Mouse (Mus musculus): Measurements from ENCODE around the gene Gabra1. TPM values are rescaled to one million over a fixed set of nuclear protein-coding genes. Genes with fewer than 3 reads are reported as not detected.

Gabra1 gene
- 1.0 TPM in 1 of 2 replicates, not detected in the other for total RNA-seq (2021)
- long read RNA-seq: 0 reads

DNA sequence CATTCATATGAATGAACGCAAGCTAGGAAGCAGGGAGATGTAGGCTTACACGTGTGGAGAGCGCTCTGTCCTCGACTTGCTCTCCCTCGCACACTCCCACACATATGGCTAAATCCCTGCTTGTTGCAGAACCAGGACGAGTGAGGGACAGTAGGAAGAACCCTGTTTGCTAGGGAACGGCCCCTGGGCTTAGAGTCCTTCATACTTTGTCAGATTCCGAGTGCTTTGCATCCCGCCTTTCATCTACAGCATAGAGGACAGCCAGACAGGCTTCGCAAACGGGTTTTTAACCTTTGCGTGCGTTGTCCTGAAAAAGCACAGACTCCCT, at the start of gene Gabra1:
Gene Gabra1 (minus strand): TSS at position 106 of the 328 bp plus-strand sequence.
- DNase-seq: no peak

DNA sequence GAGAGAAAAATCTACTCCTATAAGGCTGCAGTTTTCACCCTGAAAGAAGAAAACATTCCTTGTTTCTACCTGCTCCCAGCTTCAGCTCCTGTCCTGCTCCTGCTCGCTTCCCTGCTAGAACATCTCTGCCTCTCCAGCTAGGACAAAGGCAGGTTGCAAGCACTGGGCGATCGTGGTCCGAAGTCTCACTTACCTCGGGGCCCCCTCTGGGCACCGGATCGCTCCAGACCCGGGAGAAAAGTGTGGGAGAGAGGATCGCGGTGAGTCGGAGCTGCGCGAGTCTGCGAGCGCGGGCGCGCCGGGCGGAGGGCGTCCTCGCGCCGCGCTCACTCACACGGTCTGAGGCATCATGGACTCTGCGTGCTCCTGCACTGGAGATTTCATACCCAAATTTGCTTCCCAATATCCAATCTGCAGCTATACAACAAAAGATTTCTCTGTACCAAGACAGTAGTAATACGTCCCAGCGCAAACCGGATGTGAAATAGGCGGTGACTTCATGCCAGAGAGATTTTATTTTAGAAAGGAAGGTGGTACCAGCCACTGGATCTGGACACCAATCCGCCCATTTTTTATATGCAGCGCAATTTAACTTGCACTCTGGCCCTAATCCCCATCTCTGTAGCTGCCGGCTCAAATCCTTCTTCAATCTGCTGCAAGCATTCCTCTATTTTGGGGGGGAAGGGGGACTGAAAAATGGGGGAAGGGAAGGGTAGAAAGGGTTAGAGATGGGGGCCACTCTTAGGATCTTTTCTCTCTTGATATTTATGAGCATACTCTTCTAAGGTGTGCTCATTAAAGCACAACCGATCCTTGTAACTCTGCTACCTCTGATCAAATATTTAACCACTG, 531 bp downstream of the Gabra1 start:
- peak; percentile 23 for DNase-seq

DNA sequence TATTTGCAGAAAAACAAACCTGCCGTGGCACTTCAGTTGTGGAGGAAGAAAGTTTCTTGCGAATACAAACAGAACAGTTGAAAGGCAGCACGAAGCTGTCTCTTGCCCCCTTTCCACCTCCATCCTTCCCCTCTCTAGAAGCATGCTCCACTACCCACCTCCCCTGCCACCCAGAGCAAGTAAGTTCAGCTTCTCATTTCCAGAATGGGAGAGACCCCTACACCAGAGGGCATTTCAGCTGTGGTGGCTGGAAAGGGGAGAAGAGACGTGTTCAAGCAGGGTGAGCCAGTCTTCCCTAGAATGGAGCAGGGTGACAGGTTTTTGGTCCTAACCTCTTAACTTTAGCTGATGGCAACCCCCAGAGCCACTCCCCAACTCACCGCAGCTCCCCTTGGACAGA, 1.3 kb downstream of the Gabra1 start:
- no peak for DNase-seq

DNA sequence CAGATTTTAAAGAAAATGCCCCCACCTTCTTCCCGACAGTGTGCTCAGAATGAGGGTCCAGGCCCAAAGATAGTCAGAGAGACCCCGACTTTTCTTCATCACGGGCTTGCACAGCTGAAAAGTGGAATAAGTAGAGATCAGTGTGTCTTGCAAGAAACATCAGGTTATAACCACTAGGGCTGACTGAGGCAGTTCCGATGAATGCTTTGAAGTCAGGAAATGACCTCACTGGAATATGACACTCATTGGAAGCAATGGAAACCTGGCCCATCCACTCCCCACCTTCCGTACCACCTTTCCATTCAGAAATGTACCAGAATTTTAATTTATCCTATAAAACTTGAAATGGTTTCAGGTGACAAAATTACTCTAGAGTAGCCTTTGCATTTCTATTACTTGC, 3.2 kb downstream of the Gabra1 start:
- no peak for DNase-seq

DNA sequence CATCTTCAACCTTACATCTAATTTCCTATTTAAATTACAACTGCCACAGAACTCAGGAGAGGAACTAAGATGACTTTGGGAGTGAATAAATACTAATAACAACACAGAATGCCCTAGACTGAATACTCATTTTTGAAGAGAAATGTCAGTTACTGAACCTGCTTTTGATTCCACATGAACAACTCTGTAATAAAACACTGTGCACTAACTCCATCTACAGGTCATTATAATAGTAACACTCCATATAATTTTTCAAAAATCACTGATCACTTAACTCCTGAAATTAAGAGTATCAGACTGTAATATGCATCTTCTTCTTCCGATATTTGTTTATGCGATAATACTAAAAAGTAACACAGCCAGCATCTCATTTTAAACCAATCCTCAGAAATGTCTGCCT, 4.4 kb downstream of the Gabra1 start:
- DNase-seq: no peak

DNA sequence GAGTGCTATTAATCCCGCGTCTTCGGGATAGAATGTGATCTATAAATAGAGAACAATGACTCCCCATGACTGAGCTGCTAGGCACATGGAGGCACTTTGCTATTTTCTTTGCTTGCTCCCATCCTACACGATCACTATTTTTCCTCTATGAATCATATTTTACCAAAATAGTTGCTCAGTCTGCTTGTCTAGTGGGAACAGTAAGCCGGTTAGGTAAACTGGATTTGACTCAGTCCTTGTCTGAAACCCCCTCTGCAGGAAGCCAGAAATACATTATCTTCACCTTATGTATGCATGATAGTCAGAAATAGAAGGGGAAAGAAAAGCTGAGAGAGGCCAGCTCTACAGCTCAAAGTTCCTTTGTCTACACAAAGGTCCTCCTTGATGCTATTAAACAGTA, 31.3 kb downstream of the Gabra1 start:
- no peak for DNase-seq

DNA sequence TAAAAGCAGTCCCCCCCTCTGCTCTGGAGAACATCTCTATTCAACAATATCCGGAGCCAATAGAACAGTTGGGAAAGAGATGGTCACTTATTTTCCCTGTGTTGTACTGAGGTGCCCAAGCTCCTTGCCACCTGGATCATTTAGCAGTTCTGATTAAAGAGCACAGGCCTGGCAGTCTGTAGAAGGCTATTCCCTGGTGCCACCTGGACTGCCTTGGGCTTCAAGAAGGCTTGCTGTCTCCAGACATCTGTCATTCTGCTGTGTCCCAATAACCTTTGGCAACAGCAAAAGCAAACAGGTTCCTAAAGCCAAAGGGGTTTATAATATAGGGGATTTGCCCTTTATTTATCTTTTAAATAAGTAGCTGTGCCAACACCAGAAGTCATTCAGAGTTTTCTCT, 65.8 kb downstream of the Gabra1 start:
- no peak for DNase-seq

DNA sequence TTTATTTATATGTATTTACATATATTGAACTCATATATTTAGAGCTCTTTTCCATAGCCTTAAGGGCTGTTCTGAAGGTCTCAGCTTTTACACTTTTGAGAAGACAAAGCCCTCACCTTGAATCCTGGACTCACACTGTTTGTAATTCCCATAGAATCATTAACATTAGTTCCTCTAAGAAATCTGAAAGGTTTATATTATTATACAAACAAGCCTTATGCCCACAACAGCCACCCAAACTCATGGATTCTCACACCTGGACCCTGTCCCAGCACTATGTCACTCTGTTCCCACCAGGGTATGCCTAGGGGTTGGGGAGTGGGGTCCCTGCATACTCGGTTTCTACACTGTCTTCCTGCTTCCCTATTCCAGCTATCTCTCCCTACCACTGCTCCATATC, 72.7 kb downstream of the Gabra1 start:
- no peak for DNase-seq

DNA sequence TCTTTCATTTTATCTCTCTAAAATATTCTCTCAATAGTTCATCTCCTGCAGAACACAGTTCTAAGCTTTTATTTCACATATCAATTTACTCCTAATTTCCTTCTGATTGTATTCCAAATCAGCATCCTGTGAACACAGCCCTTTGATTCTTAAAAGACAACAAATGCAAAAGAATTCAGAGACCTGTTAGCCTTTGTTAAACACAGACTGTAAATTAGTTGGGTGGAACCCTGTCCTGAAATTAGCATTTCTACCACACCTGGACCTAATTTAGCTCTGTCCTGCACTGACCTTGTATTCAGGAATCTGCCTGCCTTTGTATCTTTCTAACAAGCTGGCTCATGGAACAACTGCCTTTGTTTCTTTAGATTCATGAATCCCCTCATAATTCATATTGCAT, 73.1 kb downstream of the Gabra1 start:
- DNase-seq: no peak

DNA sequence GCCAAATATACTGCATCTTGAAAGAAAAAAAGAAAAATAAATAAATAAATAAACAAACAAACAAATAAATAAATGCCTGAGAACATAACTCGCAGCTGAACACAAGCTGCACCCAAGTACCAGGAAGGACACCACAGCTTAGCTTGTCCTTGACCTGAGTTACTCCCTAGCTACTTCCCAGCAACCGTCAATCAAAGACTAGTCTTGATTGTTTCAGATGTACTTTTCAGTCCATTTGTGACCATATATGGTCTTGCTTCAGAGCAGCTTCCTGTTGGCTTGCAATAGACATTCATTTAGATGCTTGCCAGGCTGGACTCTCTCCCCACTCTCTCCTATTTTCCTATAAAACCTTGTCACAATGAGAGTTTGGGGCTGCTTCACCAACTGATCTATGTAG, 87.2 kb downstream of the Gabra1 start:
- no peak for DNase-seq

Other genes starting within 250 kb of the Gabra1 start
- 2.0 and 2.2 TPM in 2 replicates for gene Gabrg2, start 182.1 kb downstream of the Gabra1 start, total RNA-seq (2021)
- gene Gabra6, start 138.1 kb upstream of the Gabra1 start, total RNA-seq (2021): not detected in 2 replicates
- 0.36 and 0.38 TPM in 2 replicates for gene Gabrb2, start 236.8 kb upstream of the Gabra1 start, total RNA-seq (2021)